Mouse (Mus musculus): Measurements from ENCODE around the gene Mymk. TPM values are rescaled to one million over a fixed set of nuclear protein-coding genes. Genes with fewer than 3 reads are reported as not detected.

Mymk gene
- polyA plus RNA-seq, 1 experiment from 2014 or later: 0.12 TPM

- H3K36me3 ChIP-seq (ENCODE audit: control insufficient read depth, insufficient read depth, low read length): no peaks in the 10 kb centered on the region
- H3K4me1 ChIP-seq (replicated peaks; ENCODE audit: control insufficient read depth, insufficient read depth, low read length): 0 out of 2 replicates have a peak, but pooled peaks cover 2% of the 10 kb centered on the region
- H3K9ac ChIP-seq (ENCODE audit: low read depth, low read length): no peak overlapping the region
- no peak overlapping the region for H3K27ac ChIP-seq (ENCODE audit: low read depth, low read length)
- H3K9me3 ChIP-seq (ENCODE audit: control insufficient read depth, low read length): no peaks in the 10 kb centered on the region
- H3K4me3 ChIP-seq (ENCODE audit: low read depth, low read length): no peak overlapping the region
- no peak overlapping the region for H3K4me2 ChIP-seq
- no peaks in the 10 kb centered on the region; the same call in 1 of the 2 replicates for H3K27me3 ChIP-seq (replicated peaks; ENCODE audit: control insufficient read depth, insufficient read depth, low read length)
- DNase-seq (ENCODE audit: low spot score) (no peak), ATAC-seq (replicated peaks; ENCODE audit: low FRiP score) (no peak)
- WGBS: 73% methylated on average over 7 of the region's 7 CpGs
Measured at GRCm38 (mm10) chr2:27103554-27103953, 31.6 kb upstream of the Mymk start.

- DNase-seq (ENCODE audit: low spot score) (no peak), ATAC-seq (replicated peaks; ENCODE audit: low FRiP score) (no peak)
- H3K27me3 ChIP-seq (replicated peaks; ENCODE audit: control insufficient read depth, insufficient read depth, low read length): peaks cover 2% of the 10 kb centered on the region; the same call in 1 of the 2 replicates
- H3K4me2 ChIP-seq: no peak overlapping the region
- no peak overlapping the region for H3K27ac ChIP-seq (ENCODE audit: low read depth, low read length)
- H3K9ac ChIP-seq (ENCODE audit: low read depth, low read length): no peak overlapping the region
- H3K9me3 ChIP-seq (ENCODE audit: control insufficient read depth, low read length): no peaks in the 10 kb centered on the region
- no peaks in the 10 kb centered on the region for H3K36me3 ChIP-seq (ENCODE audit: control insufficient read depth, insufficient read depth, low read length)
- no peaks in the 10 kb centered on the region; the same call in none of the 2 replicates for H3K4me1 ChIP-seq (replicated peaks; ENCODE audit: control insufficient read depth, insufficient read depth, low read length)
- WGBS: 23% methylated on average over 6 of the region's 6 CpGs
- H3K4me3 ChIP-seq (ENCODE audit: low read depth, low read length): no peak overlapping the region
Measured at GRCm38 (mm10) chr2:27097776-27098175, 25.8 kb upstream of the Mymk start.

GRCm38 (mm10) chr2:27097241-27097656, 25.3 kb upstream of the Mymk start:
- Histone ChIP-seq H3K9me3 (ENCODE audit: control insufficient read depth, low read length) (no peaks in the 10 kb centered on the region), H3K4me3 (ENCODE audit: low read depth, low read length) (no peak overlapping the region), H3K27ac (ENCODE audit: low read depth, low read length) (no peak overlapping the region; the same call in 1 of the 2 replicates), H3K4me2 (no peak overlapping the region), H3K4me1 (replicated peaks; ENCODE audit: control insufficient read depth, insufficient read depth, low read length) (no peaks in the 10 kb centered on the region; the same call in none of the 2 replicates), H3K36me3 (ENCODE audit: control insufficient read depth, insufficient read depth, low read length) (no peaks in the 10 kb centered on the region), H3K9ac (ENCODE audit: low read depth, low read length) (no peak overlapping the region), H3K27me3 (replicated peaks; ENCODE audit: control insufficient read depth, insufficient read depth, low read length) (peaks cover 2% of the 10 kb centered on the region; the same call in 1 of the 2 replicates)
- ATAC-seq (replicated peaks; ENCODE audit: low FRiP score) (no peak), DNase-seq (ENCODE audit: low spot score) (no peak)
- 46% methylated on average over 6 of the region's 6 CpGs for WGBS

- peaks cover 2% of the 10 kb centered on the region; the same call in 1 of the 2 replicates for H3K27me3 ChIP-seq (replicated peaks; ENCODE audit: control insufficient read depth, insufficient read depth, low read length)
- DNase-seq (ENCODE audit: low spot score): no peak
- no peak overlapping the region for H3K4me3 ChIP-seq (ENCODE audit: low read depth, low read length)
- no peaks in the 10 kb centered on the region; the same call in none of the 2 replicates for H3K4me1 ChIP-seq (replicated peaks; ENCODE audit: control insufficient read depth, insufficient read depth, low read length)
- H3K36me3 ChIP-seq (ENCODE audit: control insufficient read depth, insufficient read depth, low read length): no peaks in the 10 kb centered on the region
- H3K27ac ChIP-seq (ENCODE audit: low read depth, low read length): no peak overlapping the region
- no peaks in the 10 kb centered on the region for H3K9me3 ChIP-seq (ENCODE audit: control insufficient read depth, low read length)
- WGBS: 43% methylated on average over 13 of the region's 13 CpGs
- H3K9ac ChIP-seq (ENCODE audit: low read depth, low read length): no peak overlapping the region
- no peak for ATAC-seq (replicated peaks; ENCODE audit: low FRiP score)
- no peak overlapping the region for H3K4me2 ChIP-seq
Measured at GRCm38 (mm10) chr2:27096341-27096981, 24.5 kb upstream of the Mymk start.

- H3K9ac ChIP-seq (ENCODE audit: low read depth, low read length): no peak overlapping the region
- H3K27me3 ChIP-seq (replicated peaks; ENCODE audit: control insufficient read depth, insufficient read depth, low read length): peaks cover 2% of the 10 kb centered on the region; the same call in 1 of the 2 replicates
- no peak for DNase-seq (ENCODE audit: low spot score)
- no peaks in the 10 kb centered on the region; the same call in none of the 2 replicates for H3K4me1 ChIP-seq (replicated peaks; ENCODE audit: control insufficient read depth, insufficient read depth, low read length)
- ATAC-seq (replicated peaks; ENCODE audit: low FRiP score): no peak
- 88% methylated on average over 7 of the region's 7 CpGs for WGBS
- H3K4me3 ChIP-seq (ENCODE audit: low read depth, low read length): no peak overlapping the region
- no peak overlapping the region for H3K27ac ChIP-seq (ENCODE audit: low read depth, low read length)
- no peaks in the 10 kb centered on the region for H3K36me3 ChIP-seq (ENCODE audit: control insufficient read depth, insufficient read depth, low read length)
- H3K9me3 ChIP-seq (ENCODE audit: control insufficient read depth, low read length): no peaks in the 10 kb centered on the region
- no peak overlapping the region for H3K4me2 ChIP-seq
Measured at GRCm38 (mm10) chr2:27095178-27095577, 23.2 kb upstream of the Mymk start.

- 58% methylated on average over 1 of the region's 1 CpGs for WGBS
- Histone ChIP-seq H3K27me3 (replicated peaks; ENCODE audit: control insufficient read depth, insufficient read depth, low read length) (no peaks in the 10 kb centered on the region), H3K4me1 (replicated peaks; ENCODE audit: control insufficient read depth, insufficient read depth, low read length) (no peaks in the 10 kb centered on the region), H3K4me2 (no peak overlapping the region), H3K27ac (ENCODE audit: low read depth, low read length) (no peak overlapping the region), H3K9ac (ENCODE audit: low read depth, low read length) (no peak overlapping the region), H3K4me3 (ENCODE audit: low read depth, low read length) (no peak overlapping the region), H3K36me3 (ENCODE audit: control insufficient read depth, insufficient read depth, low read length) (no peaks in the 10 kb centered on the region), H3K9me3 (ENCODE audit: control insufficient read depth, low read length) (no peaks in the 10 kb centered on the region)
- no peak for ATAC-seq (replicated peaks; ENCODE audit: low FRiP score)
- DNase-seq (ENCODE audit: low spot score): no peak
Measured at GRCm38 (mm10) chr2:27089238-27089637, 17.3 kb upstream of the Mymk start.

- Histone ChIP-seq H3K9me3 (ENCODE audit: control insufficient read depth, low read length) (no peaks in the 10 kb centered on the region), H3K4me2 (no peak overlapping the region), H3K9ac (ENCODE audit: low read depth, low read length) (no peak overlapping the region), H3K4me1 (replicated peaks; ENCODE audit: control insufficient read depth, insufficient read depth, low read length) (no peaks in the 10 kb centered on the region), H3K4me3 (ENCODE audit: low read depth, low read length) (no peak overlapping the region), H3K27me3 (replicated peaks; ENCODE audit: control insufficient read depth, insufficient read depth, low read length) (no peaks in the 10 kb centered on the region), H3K27ac (ENCODE audit: low read depth, low read length) (no peak overlapping the region), H3K36me3 (ENCODE audit: control insufficient read depth, insufficient read depth, low read length) (no peaks in the 10 kb centered on the region)
- ATAC-seq (replicated peaks; ENCODE audit: low FRiP score) (no peak), DNase-seq (ENCODE audit: low spot score) (no peak)
- 66% methylated on average over 5 of the region's 5 CpGs for WGBS
Measured at GRCm38 (mm10) chr2:27088700-27089099, 16.7 kb upstream of the Mymk start.

GRCm38 (mm10) chr2:27088071-27088644, 16.2 kb upstream of the Mymk start:
- Histone ChIP-seq H3K4me1 (replicated peaks; ENCODE audit: control insufficient read depth, insufficient read depth, low read length) (no peaks in the 10 kb centered on the region), H3K9me3 (ENCODE audit: control insufficient read depth, low read length) (no peaks in the 10 kb centered on the region), H3K36me3 (ENCODE audit: control insufficient read depth, insufficient read depth, low read length) (no peaks in the 10 kb centered on the region), H3K9ac (ENCODE audit: low read depth, low read length) (no peak overlapping the region), H3K4me3 (ENCODE audit: low read depth, low read length) (no peak overlapping the region), H3K4me2 (no peak overlapping the region), H3K27me3 (replicated peaks; ENCODE audit: control insufficient read depth, insufficient read depth, low read length) (no peaks in the 10 kb centered on the region), H3K27ac (ENCODE audit: low read depth, low read length) (no peak overlapping the region)
- 59% methylated on average over 18 of the region's 18 CpGs for WGBS
- no peak for DNase-seq (ENCODE audit: low spot score)
- ATAC-seq (replicated peaks; ENCODE audit: low FRiP score): no peak

- ATAC-seq (replicated peaks; ENCODE audit: low FRiP score): no peak
Measured at GRCm38 (mm10) chr2:27087581-27087980, 15.6 kb upstream of the Mymk start.

More at GRCm38 (mm10) chr2:27087581-27087980, 15.6 kb upstream of the Mymk start:
- Histone ChIP-seq H3K4me1 (replicated peaks; ENCODE audit: control insufficient read depth, insufficient read depth, low read length) (no peaks in the 10 kb centered on the region), H3K9ac (ENCODE audit: low read depth, low read length) (no peak overlapping the region), H3K36me3 (ENCODE audit: control insufficient read depth, insufficient read depth, low read length) (no peaks in the 10 kb centered on the region), H3K9me3 (ENCODE audit: control insufficient read depth, low read length) (no peaks in the 10 kb centered on the region), H3K27ac (ENCODE audit: low read depth, low read length) (no peak overlapping the region), H3K4me2 (no peak overlapping the region), H3K4me3 (ENCODE audit: low read depth, low read length) (no peak overlapping the region), H3K27me3 (replicated peaks; ENCODE audit: control insufficient read depth, insufficient read depth, low read length) (no peaks in the 10 kb centered on the region)
- DNase-seq (ENCODE audit: low spot score): no peak
- WGBS: 80% methylated on average over 5 of the region's 5 CpGs
